Mouse (Mus musculus): ENCODE results near the gene Sp3. TPM values are rescaled to one million over a fixed set of nuclear protein-coding genes. Genes with fewer than 3 reads are reported as not detected.
"Not testable (repeated sequence)": the region's sequence is repeated elsewhere in the genome, so short reads cannot be mapped to it uniquely, and the experiment has no call there.

Sp3 gene
- total RNA-seq, 2 experiments from 2014 or later, result 72.7 to 101 TPM

GRCm38 (mm10) chr2:72995346-72996097 lies 15.3 kb upstream of the Sp3 start:
- 0 out of 2 replicates have a peak, but pooled peaks have one; percentile 43 for ATAC-seq (replicated peaks; ENCODE audit: low FRiP score, low TSS enrichment, poor library complexity, severe bottlenecking)

DNA sequence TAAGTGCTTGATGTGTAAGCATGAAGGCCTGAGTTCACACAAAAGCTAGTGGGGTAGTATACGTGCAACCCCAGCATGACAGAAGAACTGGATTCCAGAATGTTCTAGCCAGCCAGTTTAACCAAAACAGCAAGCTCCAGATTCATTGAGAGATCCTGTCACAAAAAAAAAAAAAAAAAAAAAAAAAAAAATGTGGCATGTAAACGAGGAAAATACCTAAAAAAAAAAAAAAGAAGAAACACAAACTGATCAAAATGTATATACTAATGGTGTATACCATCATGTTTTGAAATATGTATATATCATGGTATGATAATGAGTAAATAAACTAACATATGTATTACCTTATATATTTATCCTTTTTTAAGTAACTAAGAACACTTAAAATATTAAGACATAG lies 13.9 kb upstream of the Sp3 start:
- no peak for ATAC-seq (replicated peaks; ENCODE audit: low FRiP score, low TSS enrichment, poor library complexity, severe bottlenecking)

DNA sequence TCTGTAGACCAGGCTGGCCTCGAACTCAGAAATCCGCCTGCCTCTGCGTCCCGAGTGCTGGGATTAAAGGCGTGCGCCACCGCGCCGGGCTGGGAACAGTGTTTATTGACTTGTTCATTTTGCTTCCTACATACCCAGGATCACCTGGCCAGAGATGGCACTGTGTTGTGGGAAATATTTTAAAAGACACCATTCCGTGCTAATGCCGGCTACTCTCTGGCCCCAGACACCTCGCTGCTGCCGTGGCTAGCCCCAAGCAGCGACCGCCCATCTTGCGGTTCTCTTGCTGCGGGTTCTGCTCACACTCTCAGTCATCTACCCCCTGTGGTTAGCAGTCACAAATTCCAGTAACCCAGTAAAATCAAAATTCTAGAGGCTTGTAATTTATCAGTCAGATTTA lies 12.3 kb upstream of the Sp3 start:
- no peak for ATAC-seq (replicated peaks; ENCODE audit: low FRiP score, low TSS enrichment, poor library complexity, severe bottlenecking)

DNA sequence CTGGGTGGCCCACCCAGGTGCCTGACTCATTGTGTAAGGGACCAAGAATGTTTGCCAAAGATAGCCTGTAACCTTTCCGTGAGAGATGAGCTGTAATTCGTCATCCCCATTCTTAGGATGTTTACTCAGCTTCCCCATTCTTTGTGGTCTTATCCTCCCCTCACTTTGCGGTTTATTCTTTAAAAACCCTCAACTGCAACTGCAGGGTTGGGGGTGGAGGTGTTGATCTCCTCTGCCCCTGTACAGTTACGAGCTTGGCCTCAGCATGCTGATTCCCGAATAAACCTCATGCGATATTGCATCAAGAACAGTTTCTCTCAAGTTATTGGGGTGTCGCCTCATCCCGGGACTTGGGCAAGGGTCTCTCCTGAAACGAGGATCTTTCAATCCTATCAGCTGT lies 8.7 kb upstream of the Sp3 start:
- ATAC-seq (replicated peaks; ENCODE audit: low FRiP score, low TSS enrichment, poor library complexity, severe bottlenecking), result not testable (repeated sequence)

DNA sequence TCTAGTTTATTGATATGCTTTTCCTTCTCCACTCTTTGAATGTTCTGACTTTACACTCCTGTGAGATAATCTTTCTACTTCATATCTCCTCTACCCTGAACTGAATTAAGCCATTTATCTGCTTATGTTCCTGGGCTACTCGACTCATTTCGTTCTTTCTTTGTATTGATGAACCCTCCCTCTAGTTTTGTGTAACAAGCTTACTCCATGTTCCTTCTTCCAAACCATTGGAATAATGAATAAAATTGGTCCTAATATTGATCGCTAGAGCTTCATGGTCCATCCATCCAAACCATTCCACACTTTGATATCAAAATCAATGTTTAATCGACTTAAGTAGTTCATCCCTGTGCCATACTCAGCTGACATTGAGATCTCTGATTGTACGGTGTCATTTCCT lies 6.4 kb upstream of the Sp3 start, which contains the start of gene Gm11084:
Gm11084 (minus strand) TSS at position 101 of the 400 bp plus-strand sequence.
- ATAC-seq (replicated peaks; ENCODE audit: low FRiP score, low TSS enrichment, poor library complexity, severe bottlenecking), result no peak

- no peak for ATAC-seq (replicated peaks; ENCODE audit: low FRiP score, low TSS enrichment, poor library complexity, severe bottlenecking)
These were observed 5.3 kb upstream of the Sp3 start for GRCm38 (mm10) chr2:72985516-72985915.

DNA sequence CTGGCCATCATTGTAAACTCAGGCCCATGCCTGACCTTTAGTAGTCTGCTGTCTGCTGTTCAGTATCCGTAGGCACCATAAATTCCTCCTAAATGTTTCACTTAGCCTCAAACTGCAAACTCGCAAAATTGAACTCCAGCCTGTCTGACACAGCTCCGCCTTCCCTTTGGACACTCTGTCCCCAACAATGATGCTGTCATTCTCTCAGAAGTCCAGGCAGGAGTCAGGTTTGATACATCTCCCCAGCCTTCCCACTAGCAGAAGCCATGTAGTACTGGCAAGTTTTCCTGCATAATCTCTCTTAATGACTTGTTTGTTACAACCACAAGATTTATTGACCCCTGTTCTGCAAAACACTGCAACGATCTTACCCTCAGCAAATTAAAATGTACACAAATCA lies 4.6 kb upstream of the Sp3 start:
- ATAC-seq (replicated peaks; ENCODE audit: low FRiP score, low TSS enrichment, poor library complexity, severe bottlenecking), result no peak

DNA sequence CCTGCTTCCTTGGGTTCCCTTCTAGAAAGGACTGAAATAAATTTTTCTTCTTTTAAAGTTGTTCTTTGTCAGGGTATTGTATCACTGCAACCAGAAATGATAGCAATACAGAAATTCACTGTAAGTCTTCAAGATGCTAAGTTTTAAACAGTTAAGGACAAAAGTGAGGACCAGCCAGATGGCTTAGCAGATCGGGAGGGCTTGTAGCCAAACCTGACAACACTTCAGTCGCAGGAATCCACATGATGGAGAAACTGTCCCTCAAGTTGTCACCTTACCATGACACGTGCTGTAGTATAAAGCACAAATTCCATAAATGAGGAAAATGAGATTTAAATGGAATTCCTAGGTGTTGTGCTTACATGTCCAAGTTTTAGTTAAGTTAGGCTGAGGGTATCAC lies 3.0 kb upstream of the Sp3 start:
- no peak for ATAC-seq (replicated peaks; ENCODE audit: low FRiP score, low TSS enrichment, poor library complexity, severe bottlenecking)

DNA sequence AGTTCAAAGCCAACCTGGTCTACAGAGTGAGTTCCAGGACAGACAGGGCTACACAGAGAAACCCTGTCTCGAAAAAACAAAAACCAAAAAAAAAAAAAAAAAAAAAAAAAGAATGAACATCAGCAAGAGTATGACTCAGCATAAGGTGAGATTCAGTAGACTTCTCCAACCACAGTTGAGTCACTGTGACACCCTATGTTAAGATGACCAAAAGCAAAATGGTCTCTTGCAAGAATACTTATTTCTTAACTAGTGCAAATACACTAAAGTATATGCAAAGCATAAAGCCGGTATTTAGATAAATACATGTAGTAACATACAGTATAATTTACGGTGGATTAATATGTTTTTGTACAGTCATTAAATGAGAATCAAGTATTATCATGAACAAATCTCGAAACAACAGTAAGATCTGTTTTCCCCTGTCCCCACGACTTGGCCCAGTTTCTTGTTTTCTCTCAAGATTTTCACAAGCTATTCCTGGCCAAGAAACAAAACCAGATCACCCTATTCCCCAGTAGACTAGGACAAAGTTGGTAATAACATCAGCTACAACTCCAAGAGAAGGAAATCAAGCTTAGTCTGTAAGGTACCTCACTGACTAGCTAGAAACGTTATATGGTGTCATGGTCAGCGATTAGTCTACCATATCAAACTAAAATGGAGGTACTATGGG lies 2.0 kb upstream of the Sp3 start:
- no peak for ATAC-seq (replicated peaks; ENCODE audit: low FRiP score, low TSS enrichment, poor library complexity, severe bottlenecking)

- no peak for ATAC-seq (replicated peaks; ENCODE audit: low FRiP score, low TSS enrichment, poor library complexity, severe bottlenecking)
These were observed 1.3 kb upstream of the Sp3 start for GRCm38 (mm10) chr2:72981441-72982109.

DNA sequence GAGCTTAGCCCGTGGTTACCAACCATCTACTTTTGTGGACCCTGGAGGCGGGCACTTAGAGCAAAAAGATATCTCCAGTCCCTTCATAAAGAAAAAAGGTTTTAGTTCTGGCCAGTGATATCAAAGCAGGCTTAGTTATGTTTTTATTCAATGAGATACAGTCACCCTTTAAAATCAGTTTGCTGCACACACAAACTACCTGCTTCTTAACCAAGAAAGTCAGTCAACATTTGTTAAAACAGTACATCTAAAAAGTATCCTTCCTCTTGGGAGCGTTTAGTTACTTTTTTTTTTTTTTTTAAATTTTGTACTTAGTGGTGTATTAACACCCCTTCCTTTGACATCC lies 802 bp upstream of the Sp3 start:
- no peak for ATAC-seq (replicated peaks; ENCODE audit: low FRiP score, low TSS enrichment, poor library complexity, severe bottlenecking)

- peak; percentile 70 for ATAC-seq (replicated peaks; ENCODE audit: low FRiP score, low TSS enrichment, poor library complexity, severe bottlenecking)
These were observed 581 bp downstream of the Sp3 start for GRCm38 (mm10) chr2:72979659-72980071.

DNA sequence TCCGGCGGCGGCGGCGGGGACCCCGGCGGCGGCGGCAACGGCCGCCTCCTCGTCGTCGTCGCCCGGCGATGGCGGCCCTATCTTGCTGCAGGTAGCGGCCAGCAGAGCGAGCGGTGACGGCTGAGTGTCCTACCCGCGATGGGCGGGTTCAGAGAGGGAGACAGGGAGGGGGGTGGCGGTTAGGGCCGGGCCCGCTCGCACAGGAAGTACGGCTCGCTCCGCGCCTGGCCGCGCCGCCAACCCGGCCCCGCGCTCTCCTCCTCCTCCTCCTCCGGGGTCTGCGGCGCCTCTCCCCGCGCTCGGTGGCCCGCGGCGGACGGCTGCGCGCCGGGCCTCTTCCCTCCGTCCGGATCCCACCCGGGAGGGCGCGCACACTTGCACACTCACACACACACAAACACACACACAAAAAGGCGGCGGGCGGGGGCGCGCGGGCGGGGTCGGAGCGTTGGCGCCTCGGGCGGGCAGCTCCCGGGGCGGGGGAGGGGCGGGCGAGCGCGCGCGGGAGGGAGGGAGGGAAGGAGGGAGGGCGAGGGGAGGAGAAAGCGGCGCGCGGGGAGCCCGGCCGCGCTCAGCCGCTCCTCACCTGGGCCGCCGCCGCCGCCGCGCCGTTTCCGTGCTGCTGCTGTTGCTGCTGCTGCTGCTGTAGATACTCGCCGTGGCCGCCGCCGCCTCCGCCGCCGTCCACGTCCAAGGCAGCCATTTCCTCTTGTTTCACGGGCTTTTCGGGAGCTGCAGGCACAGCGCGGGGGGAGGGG lies 1.2 kb downstream of the Sp3 start:
- ATAC-seq (replicated peaks; ENCODE audit: low FRiP score, low TSS enrichment, poor library complexity, severe bottlenecking), result peak; percentile 73

GRCm38 (mm10) chr2:72978473-72978872 lies 1.8 kb downstream of the Sp3 start:
- ATAC-seq (replicated peaks; ENCODE audit: low FRiP score, low TSS enrichment, poor library complexity, severe bottlenecking), result no peak

- ATAC-seq (replicated peaks; ENCODE audit: low FRiP score, low TSS enrichment, poor library complexity, severe bottlenecking), result no peak
These were observed 3.0 kb downstream of the Sp3 start for GRCm38 (mm10) chr2:72977272-72977671.

DNA sequence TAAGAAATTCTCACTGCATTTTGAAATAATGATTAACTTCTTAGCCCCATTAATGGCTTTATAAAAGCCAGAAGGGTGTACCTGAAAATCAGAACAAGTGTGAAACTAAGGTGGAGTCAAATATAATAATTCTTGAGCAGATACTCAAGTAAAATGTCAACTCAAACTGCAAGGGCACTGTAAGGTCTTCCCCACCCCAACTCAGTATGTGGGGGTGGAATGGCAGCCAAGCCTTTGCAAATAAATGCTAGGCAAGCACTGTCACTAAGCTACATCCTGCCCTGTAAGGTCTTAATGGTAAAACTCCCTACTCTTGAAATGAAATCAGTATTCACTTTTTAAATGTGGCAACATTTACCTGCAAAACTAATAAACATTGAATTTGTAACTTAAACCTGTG lies 4.2 kb downstream of the Sp3 start:
- ATAC-seq (replicated peaks; ENCODE audit: low FRiP score, low TSS enrichment, poor library complexity, severe bottlenecking), result no peak

- no peak for ATAC-seq (replicated peaks; ENCODE audit: low FRiP score, low TSS enrichment, poor library complexity, severe bottlenecking)
These were observed 9.4 kb downstream of the Sp3 start for GRCm38 (mm10) chr2:72970831-72971230.

- ATAC-seq (replicated peaks; ENCODE audit: low FRiP score, low TSS enrichment, poor library complexity, severe bottlenecking), result no peak
These were observed 9.9 kb downstream of the Sp3 start for GRCm38 (mm10) chr2:72970302-72970701.

DNA sequence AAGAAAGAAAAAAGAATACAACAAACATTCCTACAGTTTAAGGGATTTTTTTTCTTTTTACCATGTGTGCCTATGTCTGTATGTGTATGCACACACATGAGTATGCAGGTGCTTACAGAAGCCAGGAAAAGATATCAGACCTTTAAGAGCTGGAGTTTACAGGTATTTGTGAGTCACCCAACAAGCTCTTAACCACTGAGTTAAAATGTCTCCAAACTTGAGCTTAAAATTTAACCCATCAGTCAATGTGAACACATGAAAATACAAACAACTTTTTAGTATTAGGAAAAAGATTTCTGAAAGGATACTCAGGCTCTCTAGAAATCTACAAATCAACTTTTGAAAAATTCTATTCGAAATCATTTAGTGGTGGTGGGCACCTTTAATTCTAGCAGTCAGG lies 11.7 kb downstream of the Sp3 start:
- ATAC-seq (replicated peaks; ENCODE audit: low FRiP score, low TSS enrichment, poor library complexity, severe bottlenecking), result no peak

GRCm38 (mm10) chr2:72965450-72965849 lies 14.8 kb downstream of the Sp3 start:
- ATAC-seq (replicated peaks; ENCODE audit: low FRiP score, low TSS enrichment, poor library complexity, severe bottlenecking), result no peak

Measured in megakaryocyte-erythroid progenitor cell, adult 5-6 weeks (primary cell).